Mouse (Mus musculus) limb, embryonic 14.5 days (tissue): ENCODE measurements around the gene Smarcd3. TPM values are rescaled to one million over a fixed set of nuclear protein-coding genes. Genes with fewer than 3 reads are reported as not detected.

Experiments used
- ATAC-seq: fragments of 200-750 bp; cut with Nextera tagmentation; 2 replicates; pipeline ENCODE4 v1.8.0; 2017; ENCODE audit warnings: low read depth, moderate number of reproducible peaks, moderate TSS enrichment; ENCODE audit not compliant: low FRiP score
- DNase-seq: peaks from one replicate; pipeline ENCODE4 v3.0.0-alpha.2; 2015; ENCODE audit warnings: low spot score
- H3K27ac ChIP-seq: fragments of 300-500 bp; sonication (generic); replicated peaks from 2 replicates; pipeline ENCODE4 v1.5.1; 2014; ENCODE audit warnings: low read depth, mild to moderate bottlenecking, low read length, moderate library complexity, mixed read lengths
- H3K27me3 ChIP-seq: fragments of 300-500 bp; sonication (generic); 2 replicates; pipeline ENCODE4 v1.6.1; 2014; ENCODE audit warnings: low read length, mixed read lengths; ENCODE audit not compliant: control insufficient read depth, insufficient read depth
- H3K36me3 ChIP-seq: fragments of 300-500 bp; sonication (generic); 2 replicates; pipeline ENCODE4 v1.6.1; 2014; ENCODE audit warnings: mild to moderate bottlenecking, low read length, moderate library complexity, mixed read lengths; ENCODE audit not compliant: control insufficient read depth, insufficient read depth
- H3K4me1 ChIP-seq: fragments of 300-500 bp; sonication (generic); 2 replicates; pipeline ENCODE4 v1.6.1; 2014; ENCODE audit warnings: antibody characterized with exemption, low read length, mixed read lengths; ENCODE audit not compliant: control insufficient read depth, insufficient read depth
- H3K4me2 ChIP-seq: fragments of 300-500 bp; sonication (generic); replicated peaks from 2 replicates; pipeline ENCODE4 v1.6.1; 2014; ENCODE audit warnings: low read depth, mild to moderate bottlenecking, low read length, moderate library complexity; ENCODE audit not compliant: severe bottlenecking
- H3K4me3 ChIP-seq: fragments of 300-500 bp; sonication (generic); replicated peaks from 2 replicates; pipeline ENCODE4 v1.5.1; 2014; ENCODE audit warnings: low read length
- H3K9ac ChIP-seq: fragments of 300-500 bp; sonication (generic); 2 replicates; pipeline ENCODE4 v1.6.1; 2014; ENCODE audit warnings: mild to moderate bottlenecking, low read depth, low read length, moderate library complexity; ENCODE audit not compliant: severe bottlenecking
- H3K9me3 ChIP-seq: fragments of 300-500 bp; sonication (generic); 2 replicates; pipeline ENCODE4 v1.6.1; 2016; ENCODE audit warnings: low read length; ENCODE audit not compliant: control insufficient read depth
- POLR2A ChIP-seq: fragments of 200-500 bp; IDR thresholded peaks from 2 replicates; pipeline ENCODE4 v1.8.0; 2012; ENCODE audit warnings: inconsistent platforms, mild to moderate bottlenecking, moderate library complexity, borderline replicate concordance; ENCODE audit not compliant: insufficient read depth, insufficient read length; ENCODE audit errors: extremely low read depth
- WGBS: fragments of 180-500 bp; shearing (Covaris S2); extraction: QIAGEN DNeasy Blood & Tissue Kit; methylation state at CpG from one replicate; pipeline ENCODE4 v1.1.7; 2014; 5-methylcytosine and 5-hydroxymethylcytosine counted together
- polyA plus RNA-seq, 2 experiments: library from polyadenylated mRNA; depleted of rRNA in 1 of 2; stranded (reverse) in 1 of 2; unstranded in 1 of 2; fragments of >200 nt; fragmentation: Nextera tagmentation in 1 of 2; extraction: Ambion mirVana in 1 of 2; gene quantifications; 2 replicates each; pipeline versions ENCODE4 v1.2.1 to v1.2.3; 2012 to 2014

Gene Smarcd3
- polyA plus RNA-seq, 2 experiments, result 52.7 to 91.5 TPM

DNA sequence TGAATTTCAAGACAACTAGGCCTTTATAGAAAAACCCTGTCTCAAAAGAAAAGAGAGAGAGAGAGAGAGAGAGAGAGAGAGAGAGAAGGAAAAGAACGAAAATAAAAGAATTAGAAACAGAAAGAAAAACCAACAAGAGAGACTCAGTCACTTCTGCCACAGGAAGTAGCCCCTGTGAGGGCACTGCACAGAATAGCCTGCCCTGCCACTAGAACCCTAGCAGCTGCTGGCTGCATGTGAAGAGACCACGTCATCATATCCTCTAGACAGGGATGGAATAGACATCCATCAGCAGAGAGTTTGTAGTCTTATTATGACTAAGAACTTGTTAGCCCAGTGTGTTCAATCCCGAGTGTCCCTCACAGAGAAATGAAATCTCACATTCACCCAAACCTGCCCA is 5.5 kb upstream of the Smarcd3 start:
- Histone ChIP-seq H3K27ac (no peak overlapping the region), H3K9ac (no peak overlapping the region), H3K27me3 (no peaks in the 10 kb centered on the region), H3K4me3 (no peak overlapping the region), H3K4me1 (no peaks in the 10 kb centered on the region), H3K9me3 (no peaks in the 10 kb centered on the region), H3K4me2 (no peak overlapping the region), H3K36me3 (no peaks in the 10 kb centered on the region)
- 61% methylated on average over 3 of the region's 3 CpGs for WGBS
- no peak for TF ChIP-seq POLR2A
- ATAC-seq (no peak), DNase-seq (no peak)

DNA sequence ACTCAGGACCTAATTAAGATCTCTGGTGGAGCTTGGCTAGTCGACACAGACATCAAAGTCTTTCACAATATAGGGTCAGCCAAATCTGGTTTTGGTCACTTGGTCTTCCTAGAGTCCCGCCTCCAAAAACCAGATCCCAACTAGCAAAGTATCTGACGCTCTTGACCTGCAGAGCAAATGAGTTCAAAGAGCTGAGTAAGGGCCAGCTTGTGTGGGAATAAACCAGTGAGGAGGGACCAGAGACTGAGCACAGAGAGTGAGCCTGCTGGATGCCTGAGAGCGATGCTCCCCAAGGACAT is 560 bp upstream of the Smarcd3 start:
- ATAC-seq, result no peak
- WGBS, result 21% methylated on average over 4 of the region's 4 CpGs
- H3K9ac ChIP-seq, result peak overlapping the region; percentile 64; the same call in 1 of the 2 replicates

DNA sequence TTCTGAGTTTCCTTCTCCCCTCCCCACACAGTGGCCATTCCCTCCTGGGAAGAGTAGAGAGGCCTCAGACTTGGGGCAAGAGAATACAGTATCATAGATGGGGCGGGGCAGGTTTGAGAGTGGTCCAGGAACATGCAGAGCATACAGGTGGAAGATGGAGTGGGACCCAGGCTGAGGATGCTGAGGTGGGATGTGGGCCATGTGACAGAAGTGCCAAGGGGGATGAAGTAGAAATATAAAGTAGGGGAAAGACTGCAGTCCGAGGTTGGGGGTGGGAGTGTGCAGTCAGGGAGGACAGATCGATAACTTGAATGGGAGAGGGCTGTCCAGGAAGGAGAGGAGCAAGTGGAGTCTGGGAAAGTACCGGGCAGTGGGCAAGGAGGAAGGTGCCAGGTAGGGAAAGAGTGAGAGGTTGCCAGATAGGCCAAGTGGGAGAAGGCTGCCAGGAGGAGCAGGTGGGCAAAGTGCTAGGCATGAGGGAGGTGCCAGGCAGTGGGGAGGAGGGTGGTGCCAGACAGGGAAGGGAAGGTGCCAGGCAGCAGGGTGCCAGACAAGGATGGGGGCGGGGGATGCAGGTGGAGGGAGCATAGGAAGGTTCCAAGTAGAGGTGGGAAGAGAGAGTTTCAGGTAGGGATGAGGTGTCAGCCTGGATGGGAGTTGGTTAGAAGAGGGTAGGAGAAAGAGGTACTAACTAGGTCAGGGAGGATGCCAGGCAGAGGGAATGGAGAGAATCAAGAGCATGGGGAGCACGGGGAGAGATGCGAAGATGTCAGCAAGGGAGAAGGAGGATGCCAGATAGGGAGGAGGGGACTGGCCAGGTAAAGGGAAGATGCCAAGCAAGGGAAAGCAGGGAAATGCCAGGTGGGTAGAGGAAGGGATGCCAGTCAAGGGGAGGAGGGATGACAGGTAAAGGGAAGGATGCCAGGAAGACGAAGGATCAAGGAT is 898 bp downstream of the Smarcd3 start:
- 46% methylated on average over 8 of the region's 8 CpGs for WGBS
- Histone ChIP-seq H3K4me1 (peaks cover 23% of the 10 kb centered on the region), H3K4me2 (peak overlapping the region; percentile 77), H3K27ac (no peak overlapping the region), H3K27me3 (no peaks in the 10 kb centered on the region), H3K9ac (peak overlapping the region; percentile 64), H3K4me3 (peak overlapping the region; percentile 45), H3K36me3 (no peaks in the 10 kb centered on the region), H3K9me3 (no peaks in the 10 kb centered on the region)
- no peak for ATAC-seq
- no peak for DNase-seq
- no peak for TF ChIP-seq POLR2A

More for the DNA sequence above, 560 bp upstream of the Smarcd3 start:
- TF ChIP-seq POLR2A, result no peak
- no peaks in the 10 kb centered on the region for H3K36me3 ChIP-seq
- no peaks in the 10 kb centered on the region for H3K27me3 ChIP-seq
- H3K4me1 ChIP-seq, result peaks cover 19% of the 10 kb centered on the region
- H3K4me2 ChIP-seq, result peak overlapping the region; percentile 77
- peak overlapping the region; percentile 45; the same call in 1 of the 2 replicates for H3K4me3 ChIP-seq
- no peak overlapping the region for H3K27ac ChIP-seq
- H3K9me3 ChIP-seq, result no peaks in the 10 kb centered on the region
- no peak for DNase-seq

DNA sequence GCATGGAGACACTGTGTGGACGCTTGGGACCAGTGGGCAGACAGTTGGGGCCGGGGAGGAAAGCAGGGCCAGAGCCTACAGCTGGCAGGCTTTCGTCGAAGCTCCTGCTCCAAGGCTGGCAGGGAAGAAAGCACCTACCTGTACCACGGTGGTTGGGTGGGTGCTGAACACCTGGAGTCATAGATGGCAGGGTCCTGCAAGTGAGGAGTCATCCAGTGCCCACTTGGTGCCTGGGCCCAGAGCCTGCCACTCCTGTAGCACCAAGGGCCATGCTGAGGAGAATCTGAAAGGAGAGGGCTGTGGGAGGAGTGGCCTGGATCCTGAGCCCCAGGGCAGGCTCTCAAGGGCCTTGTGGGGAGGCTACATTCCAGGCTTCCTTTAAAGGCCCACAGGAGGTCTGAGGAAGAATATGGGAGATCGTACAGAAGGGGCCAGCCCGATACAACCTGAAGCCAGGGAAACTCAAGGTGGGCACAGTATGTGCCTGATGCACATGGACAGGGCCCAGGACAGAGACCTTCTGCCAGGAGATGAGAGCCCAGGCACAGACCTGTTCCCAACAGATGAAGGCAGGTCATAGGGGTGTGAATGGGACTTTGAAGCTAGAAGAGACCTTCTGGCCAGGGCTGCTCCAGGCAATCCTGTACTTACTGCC is 1.7 kb downstream of the Smarcd3 start:
- no peak for TF ChIP-seq POLR2A
- Histone ChIP-seq H3K9ac (no peak overlapping the region), H3K4me2 (no peak overlapping the region)

DNA sequence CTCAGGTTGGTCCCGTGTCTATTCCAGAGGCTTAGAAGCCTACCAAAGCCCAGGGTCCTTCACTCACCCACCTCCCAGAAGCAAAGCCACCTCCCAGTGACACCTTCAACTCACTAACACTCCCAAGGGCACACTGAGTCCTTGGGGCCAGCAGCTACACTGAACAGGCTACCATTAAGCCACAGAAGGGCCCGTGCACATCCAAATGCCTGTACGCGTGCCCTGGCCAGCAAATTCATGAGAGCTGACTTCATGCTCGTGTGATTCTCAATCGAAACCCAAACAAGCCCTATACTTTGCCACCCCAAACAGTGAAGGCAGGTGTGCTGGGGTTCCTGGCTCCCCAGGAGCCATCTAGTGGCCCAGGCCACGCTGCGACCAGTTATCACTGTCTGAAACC is 3.6 kb downstream of the Smarcd3 start:
- Histone ChIP-seq H3K4me2 (0 out of 2 replicates have a peak overlapping the region, but pooled peaks have one; percentile 1), H3K4me3 (no peak overlapping the region), H3K4me1 (peaks cover 23% of the 10 kb centered on the region), H3K27me3 (no peaks in the 10 kb centered on the region), H3K36me3 (no peaks in the 10 kb centered on the region), H3K27ac (peak overlapping the region; percentile 75), H3K9ac (peak overlapping the region; percentile 21; the same call in 1 of the 2 replicates), H3K9me3 (no peaks in the 10 kb centered on the region)
- WGBS, result 68% methylated on average over 8 of the region's 8 CpGs
- ATAC-seq (no peak), DNase-seq (no peak)
- TF ChIP-seq POLR2A, result no peak

More for the DNA sequence above, 1.7 kb downstream of the Smarcd3 start:
- Histone ChIP-seq H3K9me3 (no peaks in the 10 kb centered on the region), H3K27ac (no peak overlapping the region), H3K27me3 (no peaks in the 10 kb centered on the region), H3K36me3 (no peaks in the 10 kb centered on the region), H3K4me3 (no peak overlapping the region), H3K4me1 (peaks cover 23% of the 10 kb centered on the region)
- 66% methylated on average over 7 of the region's 7 CpGs for WGBS
- ATAC-seq, result no peak
- DNase-seq, result no peak
